Mouse (Mus musculus): ENCODE measurements around the gene Drc7.

Gene Drc7

DNA sequence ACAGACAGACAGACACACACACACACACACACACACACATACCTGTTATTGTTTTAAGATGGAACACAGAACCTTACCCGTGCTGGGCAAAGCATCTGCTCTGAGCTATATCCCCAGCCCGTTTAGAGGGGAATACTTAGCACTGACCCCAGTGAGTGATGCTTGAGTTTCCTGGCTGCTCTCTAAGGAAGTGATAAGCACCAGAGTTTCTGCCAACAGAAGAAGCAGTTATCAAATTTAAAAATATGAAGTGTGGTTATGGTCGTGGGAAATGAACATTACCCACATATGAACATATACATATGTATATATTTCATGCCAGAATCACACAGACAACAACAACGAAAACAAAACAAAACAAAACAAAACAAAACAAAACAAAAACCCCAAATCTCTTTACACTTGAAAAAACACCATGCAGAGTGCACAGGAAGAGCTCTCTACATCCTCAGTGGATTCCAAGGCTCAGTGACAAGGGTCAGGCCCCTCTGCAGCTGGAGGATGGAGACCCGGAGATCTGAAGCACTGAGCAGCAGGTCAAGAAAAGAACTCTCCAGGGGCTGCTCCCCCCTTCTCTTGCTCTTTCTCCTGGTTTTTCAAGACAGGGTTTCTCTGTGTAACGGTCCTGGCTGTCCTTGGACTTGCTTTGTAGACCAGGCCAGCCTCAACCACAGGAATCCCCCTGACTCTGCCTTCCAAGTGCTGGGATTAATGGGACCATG lies 5.1 kb downstream of the Drc7 start:
- no peak for DNase-seq (ENCODE audit: low spot score)

DNA sequence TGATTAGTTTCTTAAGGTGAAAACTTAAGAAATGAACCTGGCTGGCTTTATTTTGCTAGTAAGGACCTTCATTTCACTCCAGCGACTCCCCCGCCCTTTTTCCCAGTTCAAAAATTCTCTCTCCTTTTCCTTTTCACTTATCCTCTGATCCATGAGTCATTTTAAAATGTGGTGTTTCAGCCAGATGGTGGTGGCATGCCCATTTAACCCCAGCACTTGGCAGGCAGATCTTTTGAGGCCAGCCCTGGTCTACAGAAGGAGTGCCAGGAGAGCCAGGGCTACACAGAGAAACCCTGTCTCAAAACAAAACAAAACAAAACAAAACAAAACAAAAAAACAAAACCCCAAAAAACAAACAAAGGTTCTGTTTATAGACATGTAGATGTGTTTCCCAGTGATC lies 9.6 kb downstream of the Drc7 start:
- no peak for DNase-seq (ENCODE audit: low spot score)

DNA sequence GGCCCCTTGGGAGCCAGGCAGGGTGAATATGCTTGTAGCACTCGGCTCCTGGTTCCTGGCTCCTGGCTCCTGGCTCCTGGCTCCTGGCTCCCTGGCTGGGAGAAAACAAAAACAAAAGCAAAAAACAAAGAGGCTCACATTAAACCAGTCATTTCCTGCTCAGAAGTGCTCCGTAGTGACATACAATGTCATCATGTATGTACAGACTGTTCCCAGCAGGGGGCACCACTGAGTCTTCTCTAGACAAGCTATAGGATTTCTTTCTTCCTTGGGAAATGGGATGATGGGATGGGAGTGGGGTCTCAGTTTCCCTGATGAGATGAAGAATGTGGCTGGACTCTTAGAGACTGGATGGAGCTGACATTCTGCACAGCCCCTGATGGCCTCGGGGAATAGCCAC lies 12.7 kb downstream of the Drc7 start:
- DNase-seq (ENCODE audit: low spot score), result peak; percentile 71

DNA sequence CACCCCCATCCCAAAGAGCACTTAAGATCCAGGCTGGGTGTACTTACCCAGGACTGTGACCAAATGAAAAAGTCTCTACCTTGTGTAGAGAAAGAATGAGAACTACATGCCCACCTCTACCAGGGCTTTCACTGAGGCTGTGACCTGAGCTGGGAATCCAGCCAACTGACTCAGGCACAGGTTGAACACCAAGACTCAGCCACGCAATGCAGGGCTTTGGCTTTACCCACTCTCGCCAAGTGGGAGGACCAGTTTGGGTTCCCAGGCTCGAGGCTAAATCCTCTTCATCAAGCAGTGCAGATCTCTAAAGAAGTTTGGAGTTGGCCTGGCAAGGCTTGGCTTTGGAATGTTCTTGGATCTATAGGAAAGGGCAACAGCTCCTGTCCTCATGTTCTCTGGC lies 20.6 kb downstream of the Drc7 start:
- DNase-seq (ENCODE audit: low spot score), result no peak

DNA sequence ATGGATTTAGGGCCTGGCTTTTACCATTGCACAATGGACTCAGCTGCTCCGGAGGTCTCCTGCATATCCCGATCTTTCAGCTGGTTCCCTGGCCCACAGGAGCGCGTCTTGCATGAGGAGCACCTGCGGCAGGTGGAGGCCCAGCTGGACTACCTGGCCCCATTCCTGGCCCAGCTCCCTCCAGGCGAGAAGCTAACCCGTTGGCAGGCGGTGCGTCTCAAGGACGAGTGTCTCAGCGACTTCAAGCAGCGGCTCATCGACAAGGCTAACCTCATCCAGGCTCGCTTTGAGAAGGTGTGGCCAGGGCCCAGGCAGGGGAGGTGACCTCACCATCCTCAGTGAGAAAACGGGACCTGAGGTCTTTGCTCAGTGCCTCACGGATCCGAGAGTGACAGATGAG lies 21.2 kb downstream of the Drc7 start:
- no peak for DNase-seq (ENCODE audit: low spot score)

DNA sequence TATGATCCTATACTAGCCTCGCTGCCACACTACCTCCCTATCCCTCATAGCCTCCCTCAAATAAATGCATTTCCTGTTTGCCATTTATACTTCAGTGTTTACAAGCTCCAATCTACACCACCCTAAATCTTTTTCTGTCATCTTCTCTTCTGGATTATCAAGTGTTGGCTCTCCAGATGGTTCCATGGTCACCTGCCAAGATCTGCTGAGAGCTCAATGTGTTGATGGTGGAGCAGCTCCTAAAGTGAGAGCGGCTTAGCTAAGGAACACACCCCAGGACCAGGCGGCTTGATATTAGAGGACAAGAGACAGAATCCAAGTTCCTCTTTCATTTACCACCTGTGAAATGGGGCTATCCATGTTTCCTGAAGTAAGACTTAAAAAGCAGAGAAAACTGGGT lies 23.2 kb downstream of the Drc7 start:
- no peak for DNase-seq (ENCODE audit: low spot score)

DNA sequence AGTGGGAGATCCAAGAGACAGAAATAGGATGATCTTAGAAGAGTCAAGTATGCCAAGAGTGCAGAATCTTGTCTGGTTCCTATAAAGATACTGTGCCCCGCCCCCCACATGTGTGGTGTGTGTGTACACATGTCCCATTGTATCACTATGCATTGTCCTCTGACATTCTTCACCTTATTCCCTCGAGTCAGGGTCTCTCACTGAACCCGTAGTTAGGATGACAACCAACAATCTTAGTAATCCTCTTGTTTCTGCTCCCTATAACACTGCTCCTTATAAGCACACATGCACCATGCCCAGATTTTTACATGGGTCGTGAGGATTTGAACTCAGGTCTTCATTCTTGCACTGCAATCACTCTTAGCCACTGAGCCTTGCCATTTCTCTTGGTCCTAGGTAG lies 24.4 kb downstream of the Drc7 start:
- no peak for DNase-seq (ENCODE audit: low spot score)

DNA sequence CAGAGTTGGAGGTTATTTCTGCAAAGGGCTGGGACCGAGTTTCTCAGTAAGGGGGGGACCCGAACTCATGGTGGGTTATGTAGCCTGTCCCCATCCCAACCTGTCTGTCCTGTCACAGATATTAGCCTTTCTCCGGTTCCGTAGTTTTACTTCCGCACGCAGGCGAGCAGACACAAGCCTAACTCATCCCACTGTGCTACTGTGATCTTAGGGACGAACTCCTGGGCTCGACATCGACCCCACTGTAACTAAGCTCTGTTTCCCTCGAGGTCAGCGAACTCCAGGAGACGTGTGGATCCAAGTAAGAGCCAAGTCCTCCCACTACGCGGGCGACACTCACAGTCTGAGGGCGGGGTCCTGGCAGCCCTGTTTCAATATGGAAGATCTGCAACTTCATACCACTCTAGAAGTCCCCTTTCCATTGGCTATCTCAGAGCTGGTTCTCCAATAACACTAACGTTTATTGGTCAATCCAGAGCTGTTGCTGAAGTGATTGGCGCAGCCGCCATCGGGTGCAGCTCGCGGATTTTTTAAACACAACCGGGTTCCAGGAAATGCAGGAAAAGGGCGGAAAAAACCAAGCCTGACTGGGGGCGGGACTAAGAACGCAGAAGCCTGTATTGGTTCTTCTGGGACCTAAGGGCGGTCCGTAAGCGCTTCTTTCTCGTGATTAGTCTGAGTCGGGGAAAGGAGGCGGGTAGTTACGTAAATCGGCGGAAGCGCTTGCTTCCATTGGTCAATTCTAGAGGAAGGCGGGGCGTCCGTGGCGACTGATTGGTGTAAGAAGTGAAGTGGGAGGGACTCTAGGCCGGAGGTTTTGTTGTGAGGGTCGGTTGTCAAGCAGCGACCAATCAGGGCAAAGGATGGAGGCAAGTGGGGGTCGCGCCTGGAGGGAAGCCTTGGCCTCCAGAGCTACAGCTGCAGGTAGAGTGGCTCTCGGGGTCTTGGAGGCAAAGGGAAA lies 25.8 kb downstream of the Drc7 start, which contains the start of gene Katnb1:
TSS of gene Katnb1 (plus strand) at position 806 of the 961 bp plus-strand sequence.
- DNase-seq (ENCODE audit: low spot score), result peak; percentile 99

DNA sequence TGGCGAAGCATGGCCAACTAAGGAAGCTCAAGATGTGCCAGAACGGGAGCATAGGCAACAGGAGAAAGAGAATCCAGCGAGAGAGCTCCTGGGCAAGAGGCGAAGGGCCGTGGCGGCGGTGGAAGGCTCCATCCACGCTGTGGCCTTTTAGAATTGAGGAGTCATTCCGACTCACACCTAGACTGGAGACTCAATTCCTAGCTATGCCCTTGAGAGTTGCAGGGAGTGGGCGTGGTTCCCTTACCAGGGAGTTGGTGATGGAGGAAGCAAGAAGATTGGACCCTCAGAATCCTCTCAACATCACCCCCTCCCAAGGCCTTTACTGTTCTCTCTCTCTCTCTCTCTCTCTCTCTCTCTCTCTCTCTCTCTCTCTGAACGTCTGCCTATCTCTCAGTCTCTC lies 26.7 kb downstream of the Drc7 start:
- DNase-seq (ENCODE audit: low spot score), result peak; percentile 30

DNA sequence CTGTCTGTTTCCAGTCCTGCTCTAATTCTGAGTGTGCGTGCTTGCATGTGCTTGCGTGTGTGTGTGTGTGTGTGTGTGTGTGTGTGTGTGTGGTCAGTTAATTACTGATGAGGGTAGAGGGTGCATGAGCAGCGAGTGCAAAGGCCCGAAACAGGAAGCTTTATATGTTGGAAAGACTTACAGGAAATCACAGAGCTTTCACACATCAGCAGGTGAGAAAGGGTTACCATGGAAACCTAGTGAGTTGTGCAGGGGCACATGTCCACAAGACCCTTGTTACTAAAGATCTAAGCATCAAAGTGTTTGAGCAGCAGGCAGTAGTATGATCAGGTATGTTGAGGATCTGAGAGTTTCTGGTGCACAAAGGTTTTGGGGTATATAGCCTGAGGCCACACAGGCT lies 29.4 kb downstream of the Drc7 start:
- no peak for DNase-seq (ENCODE audit: low spot score)

DNA sequence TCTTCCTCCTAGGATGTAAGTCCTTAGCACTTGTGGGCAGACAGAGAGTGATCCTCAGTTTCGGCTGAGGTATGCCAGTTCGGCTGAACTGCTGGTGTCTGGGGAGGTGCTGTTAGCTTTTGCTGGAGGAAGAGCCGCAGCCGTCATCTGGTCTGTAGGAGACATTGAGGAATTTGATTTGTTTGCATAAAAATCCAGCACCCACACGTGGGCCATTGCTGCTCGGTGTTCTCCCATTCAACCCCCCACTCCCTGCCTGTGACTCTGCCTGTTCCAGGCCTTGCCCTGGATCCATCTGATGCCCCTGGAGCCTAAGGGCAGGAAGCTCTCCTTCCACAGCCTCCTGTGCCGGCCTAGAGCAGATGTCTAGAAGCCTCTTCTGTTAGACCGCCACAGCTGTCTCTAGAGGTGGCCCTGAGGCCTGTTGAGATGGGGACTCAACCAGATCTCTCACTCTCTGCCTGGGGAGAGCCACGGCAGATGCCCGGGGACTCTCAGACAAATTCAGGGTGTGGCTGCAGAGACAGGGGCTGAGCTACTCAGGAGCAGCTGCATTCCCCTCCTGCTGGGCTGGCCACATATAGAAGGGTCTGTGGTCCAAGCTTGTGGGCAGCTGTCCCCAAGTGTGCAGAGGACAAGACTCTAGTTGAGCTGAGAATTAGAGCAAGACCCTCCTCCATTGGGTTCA lies 30.0 kb downstream of the Drc7 start:
- DNase-seq (ENCODE audit: low spot score), result no peak

DNA sequence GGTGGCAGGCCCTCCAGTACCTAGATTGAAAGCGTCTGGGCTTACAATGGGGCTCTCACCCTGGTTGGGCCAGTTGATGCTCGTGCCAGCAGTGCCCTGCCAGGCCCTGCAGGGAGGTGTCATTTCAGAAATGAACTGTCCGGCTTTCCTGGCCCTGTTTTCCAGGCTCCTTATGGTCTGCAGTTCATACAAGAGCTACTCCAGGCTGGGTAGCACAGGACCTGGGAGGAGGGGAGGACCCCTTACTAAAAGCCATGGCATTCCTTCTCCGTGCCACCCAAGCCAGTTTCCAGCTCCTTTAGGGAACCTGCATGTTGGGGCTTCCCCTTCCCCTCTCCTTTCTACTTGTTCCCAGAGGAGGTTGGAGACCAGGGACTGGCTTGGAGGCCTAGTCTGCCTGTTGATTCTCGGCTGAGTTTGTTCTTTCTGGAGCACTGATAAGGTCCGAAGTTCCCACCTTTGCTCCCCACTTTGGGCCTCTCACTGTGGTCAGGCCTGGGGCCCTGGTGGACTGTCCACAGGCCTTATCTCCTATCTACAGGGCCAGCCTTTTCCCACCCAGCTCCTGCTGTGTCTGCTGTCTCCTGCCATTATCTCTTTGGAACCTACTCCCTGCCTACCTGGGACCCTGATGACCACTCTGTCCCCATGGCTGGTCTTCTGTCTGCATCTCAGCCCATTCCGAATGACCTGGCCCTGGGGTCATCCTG lies 30.7 kb downstream of the Drc7 start:
- no peak for DNase-seq (ENCODE audit: low spot score)

DNA sequence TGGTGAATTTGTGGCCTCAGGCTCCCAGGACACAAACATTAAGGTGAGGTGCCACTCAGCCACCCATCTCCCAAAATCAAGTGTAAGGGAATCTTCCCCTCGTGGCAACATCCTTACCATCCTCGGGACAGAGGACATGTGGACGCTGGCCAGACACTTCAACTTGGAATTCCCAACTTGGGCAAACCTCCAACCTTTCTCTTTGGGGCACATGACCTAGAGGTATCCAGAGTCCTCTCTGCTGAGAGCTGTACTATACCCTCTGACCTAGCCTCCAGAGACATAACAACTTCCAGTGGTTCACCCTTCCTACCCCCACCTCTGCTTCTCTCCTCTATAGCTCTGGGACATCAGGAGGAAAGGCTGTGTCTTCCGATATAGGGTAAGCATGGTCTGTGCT lies 38.7 kb downstream of the Drc7 start:
- DNase-seq (ENCODE audit: low spot score), result no peak

DNA sequence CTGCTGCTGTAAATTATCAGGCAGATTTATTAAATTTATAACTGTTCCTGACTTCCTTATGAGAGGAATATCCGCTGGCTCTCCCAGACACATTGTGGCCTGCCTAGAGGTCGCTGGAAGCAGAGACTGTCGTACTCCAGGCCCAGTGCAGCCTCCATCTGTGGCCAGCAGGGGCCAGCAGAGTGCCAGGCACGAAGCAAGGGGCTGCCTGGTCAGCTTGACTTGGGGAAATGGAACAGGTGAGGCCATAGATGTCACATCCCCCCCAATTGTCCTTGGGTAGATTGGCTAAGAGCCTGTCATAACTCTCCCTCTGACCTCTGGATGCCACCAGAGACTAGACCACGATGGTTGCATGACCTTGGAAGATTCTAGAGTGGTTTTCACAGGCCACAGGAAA lies 44.1 kb downstream of the Drc7 start:
- DNase-seq (ENCODE audit: low spot score), result no peak

DNA sequence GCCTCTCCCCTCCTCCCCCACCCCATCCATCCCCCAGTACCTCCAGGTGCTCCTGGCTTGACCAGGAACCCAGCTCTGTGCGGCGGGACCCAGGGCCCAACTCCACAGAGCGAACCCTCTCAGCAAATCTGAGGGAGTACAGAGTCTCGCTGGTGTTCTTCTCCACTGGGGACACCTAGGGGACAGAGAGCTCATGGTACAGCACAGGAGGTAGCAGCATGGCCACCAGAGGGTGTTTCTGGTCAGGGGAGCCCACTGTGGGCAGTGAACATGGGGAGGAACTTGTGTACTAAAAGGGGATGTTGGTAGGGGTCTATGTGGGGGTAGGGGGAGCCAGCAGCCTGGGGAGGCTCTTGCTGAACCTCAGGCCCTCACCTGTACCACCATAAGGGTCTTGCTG lies 47.1 kb downstream of the Drc7 start:
- DNase-seq (ENCODE audit: low spot score), result no peak

DNA sequence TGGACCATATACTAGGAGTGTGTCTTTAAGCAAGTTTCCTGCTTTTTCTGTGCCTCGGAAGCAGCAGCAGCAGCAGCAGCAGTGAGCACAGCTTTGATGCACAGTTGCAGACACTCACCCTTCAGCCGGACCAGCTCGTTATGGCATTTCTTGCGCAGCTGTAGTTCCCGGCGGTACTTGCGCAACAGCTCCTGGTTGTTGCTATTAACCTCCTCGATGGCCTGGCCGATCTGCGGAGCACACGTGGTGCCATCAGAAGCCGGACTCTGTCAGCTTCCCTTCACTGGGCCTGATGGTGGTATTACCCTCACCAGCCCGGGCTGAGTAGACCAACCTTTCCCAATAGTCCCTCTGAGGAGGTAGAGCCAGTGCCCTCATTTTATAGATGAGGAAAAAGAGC lies 52.4 kb downstream of the Drc7 start:
- no peak for DNase-seq (ENCODE audit: low spot score)

DNA sequence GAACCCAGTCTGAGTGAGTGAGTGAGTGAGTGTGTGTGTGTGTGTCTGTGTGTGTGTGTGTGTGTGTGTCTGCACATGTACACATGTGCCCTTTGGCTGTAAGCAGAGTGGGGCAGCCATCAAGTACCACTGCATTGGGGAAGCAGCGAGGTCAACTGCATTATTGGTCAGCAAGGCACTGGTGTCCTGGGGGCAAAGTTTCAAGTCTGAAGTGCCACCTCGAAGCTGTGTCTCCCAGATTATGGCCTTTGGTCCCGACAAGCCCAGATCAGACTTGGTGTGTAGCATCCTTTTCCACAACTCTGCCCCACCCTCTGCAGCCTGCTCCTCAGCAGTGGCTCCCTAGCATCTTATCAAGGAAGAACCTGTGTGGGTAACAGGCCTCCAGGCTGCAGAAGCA lies 57.7 kb downstream of the Drc7 start:
- DNase-seq (ENCODE audit: low spot score), result no peak

DNA sequence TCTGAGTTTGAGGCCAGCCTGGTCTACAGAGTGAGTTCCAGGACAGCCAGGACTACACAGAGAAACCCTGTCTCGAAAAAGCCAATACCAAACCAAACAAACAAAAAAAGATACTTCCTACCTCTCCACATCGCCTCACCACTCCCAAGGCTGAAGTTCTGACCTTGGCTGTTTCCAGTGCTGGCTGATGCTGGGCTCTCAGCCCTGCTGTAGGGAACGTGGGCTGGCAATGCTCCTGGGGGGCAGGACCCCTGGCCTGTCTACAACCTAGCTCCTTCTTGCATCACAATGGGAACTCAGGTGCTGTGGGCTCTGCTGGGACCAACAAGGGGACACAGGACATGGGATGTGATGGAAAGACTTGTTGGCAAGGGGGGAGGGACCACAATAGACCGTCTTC lies 58.2 kb downstream of the Drc7 start:
- no peak for DNase-seq (ENCODE audit: low spot score)

DNA sequence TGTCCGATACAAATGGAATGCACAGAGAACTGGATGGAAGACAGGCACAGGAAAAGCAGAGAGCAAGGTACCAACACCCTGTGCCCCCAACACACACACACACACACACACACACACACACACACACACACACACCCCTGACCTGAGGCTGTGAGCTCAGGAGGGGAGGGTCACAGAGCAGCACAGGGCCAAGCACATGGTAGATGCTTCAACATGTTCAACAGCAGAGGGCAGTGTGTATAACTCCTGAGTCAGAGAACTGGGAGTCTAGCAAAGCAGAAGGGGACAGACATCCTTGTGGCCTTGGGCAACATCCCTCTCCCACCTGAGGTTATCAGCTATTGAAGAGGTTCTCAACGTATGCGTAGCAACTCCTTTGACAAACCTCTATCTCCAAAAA lies 58.8 kb downstream of the Drc7 start:
- no peak for DNase-seq (ENCODE audit: low spot score)

DNA sequence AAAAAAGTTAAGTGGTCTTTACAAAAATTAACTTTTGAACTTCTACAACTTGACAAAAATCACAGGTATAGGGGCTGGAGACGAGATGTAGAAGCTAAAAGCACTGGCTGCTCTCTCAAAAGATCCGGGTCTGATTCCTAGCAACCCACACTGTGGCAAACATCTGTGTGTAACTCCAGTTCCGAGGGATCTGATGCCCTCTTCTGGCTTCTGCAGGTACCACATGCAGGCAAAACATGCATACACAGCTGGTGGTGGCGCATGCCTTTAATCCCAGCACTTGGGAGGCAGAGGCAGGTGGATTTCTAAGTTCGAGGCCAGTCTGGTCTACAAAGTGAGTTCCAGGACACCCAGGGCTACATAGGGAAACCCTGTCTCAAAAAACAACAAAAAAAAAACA lies 68.6 kb downstream of the Drc7 start:
- DNase-seq (ENCODE audit: low spot score), result no peak

DNA sequence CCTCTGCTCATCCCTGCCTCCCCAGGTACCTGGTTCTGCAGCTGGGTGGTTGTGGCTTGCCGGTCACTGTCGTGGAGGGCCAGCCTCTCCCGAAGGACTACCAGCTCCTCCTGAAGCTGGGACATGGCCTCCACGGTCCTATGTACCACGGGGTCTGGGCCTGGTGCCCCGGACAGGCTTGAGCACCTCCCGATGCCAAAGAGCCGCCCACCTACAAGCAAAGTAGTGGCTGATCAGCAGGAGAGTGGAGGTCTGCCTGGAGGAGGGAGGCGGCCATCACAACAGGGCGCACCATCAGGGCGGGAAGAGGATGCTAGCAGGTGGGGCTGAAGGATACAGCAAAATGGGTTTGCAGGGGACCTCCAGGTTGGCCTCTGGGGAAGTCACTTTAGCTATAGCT lies 71.6 kb downstream of the Drc7 start:
- DNase-seq (ENCODE audit: low spot score), result no peak

DNA sequence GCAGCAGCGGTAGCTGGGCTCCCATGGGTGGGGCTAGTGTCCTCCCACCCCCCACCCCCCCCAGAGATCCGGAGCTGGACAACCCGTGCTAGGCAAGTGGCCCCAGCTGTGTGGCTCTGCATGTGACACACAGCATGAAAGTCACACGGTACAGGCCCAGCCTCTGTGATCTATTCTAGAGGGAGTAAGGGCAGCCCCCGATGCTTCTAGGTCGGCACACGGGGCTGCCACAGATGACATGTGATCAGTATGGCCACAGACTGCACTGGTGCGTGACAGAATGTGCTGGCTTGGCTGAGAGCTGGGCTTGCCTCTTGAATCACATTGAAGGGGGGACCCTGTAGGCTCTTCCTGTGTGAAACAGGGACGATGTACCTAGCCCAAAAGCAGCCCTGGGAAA lies 72.8 kb downstream of the Drc7 start:
- DNase-seq (ENCODE audit: low spot score), result no peak
